Mouse (Mus musculus) inflammation-experienced regulatory T-cells, adult 16 weeks (primary cell): ENCODE results near the gene Plp2. TPM values are rescaled to one million over a fixed set of nuclear protein-coding genes. Genes with fewer than 3 reads are reported as not detected.

Source experiments
- polyA plus RNA-seq: library from polyadenylated mRNA; unstranded; fragments of 100-300 nt; shearing (Covaris generic); gene quantifications from one replicate; pipeline ENCODE4 v1.2.1, GENCODE M21; 2017

Plp2 gene
- 122 TPM for polyA plus RNA-seq

GRCm38 (mm10) chrX:7670921-7671623 is at the start of gene Plp2:
Gene Plp2, minus strand, starts transcription at chrX:7671390.

DNA sequence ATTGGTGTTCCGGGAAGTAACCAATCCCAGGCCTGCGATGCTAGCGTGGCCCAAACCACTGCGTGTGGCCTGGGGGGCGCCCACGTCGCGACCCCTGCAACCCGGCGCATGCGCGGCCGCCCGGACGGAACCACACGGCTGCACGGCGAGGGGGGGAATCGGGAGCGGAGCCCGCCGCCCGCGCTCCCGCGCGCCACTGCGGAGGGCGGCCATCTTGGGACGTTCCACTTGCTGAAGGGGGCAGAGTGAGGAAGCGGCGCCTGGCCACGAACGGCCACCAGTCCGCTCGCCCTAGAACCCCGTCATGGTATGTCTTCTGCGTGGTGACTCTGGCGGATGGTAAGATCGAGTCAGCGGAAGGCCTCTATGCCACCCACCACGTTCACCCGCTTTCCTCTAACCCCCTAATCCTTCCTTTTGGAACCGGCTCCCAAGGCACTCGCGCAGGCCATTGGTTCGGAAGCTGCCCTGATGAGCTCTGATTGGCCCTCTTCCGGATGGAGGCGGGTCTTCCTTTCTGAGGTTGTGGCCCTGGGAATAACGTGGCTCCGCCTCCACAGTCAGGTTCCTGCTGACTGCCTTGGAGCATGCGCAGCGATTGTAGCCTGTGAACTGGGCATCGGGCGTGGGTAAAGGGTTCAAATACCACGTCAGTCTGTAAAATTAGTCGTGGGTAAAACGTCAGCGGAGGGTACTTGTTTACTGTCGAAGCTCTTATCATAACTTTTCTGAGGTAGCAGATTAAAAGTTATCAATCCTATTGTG is 43.1 kb upstream of the Plp2 start, which contains the start of gene Wdr45:
Gene Wdr45, plus strand, starts transcription at position 199 of the 765 bp plus-strand sequence.

DNA sequence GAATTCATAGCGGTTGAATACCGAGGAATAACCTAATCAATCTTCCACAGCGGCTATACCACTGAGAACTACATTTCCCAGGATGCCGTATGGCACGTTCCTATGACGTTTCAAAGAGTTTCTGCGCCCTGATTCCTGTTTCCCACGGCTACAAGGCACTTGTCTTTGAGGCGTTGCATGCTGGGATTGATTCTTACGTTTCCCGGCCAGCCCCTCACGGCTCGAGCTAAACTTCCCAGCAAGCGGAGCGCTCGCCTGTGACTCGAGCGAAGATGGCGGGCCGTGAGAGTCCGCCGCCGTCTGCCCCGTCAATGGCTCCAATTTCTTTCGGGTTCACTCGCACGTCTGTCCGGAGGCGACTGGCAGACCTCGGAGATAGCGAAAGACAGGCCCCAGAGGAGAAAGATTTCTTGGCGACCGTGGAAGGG is 25.8 kb upstream of the Plp2 start, which contains the start of gene Gpkow:
Gene Gpkow, plus strand, starts transcription at position 178 of the 428 bp plus-strand sequence.

GRCm38 (mm10) chrX:7680864-7681263 is 9.7 kb upstream of the Plp2 start, which contains the start of gene Magix:
Gene Magix, minus strand, starts transcription at chrX:7681251.

DNA sequence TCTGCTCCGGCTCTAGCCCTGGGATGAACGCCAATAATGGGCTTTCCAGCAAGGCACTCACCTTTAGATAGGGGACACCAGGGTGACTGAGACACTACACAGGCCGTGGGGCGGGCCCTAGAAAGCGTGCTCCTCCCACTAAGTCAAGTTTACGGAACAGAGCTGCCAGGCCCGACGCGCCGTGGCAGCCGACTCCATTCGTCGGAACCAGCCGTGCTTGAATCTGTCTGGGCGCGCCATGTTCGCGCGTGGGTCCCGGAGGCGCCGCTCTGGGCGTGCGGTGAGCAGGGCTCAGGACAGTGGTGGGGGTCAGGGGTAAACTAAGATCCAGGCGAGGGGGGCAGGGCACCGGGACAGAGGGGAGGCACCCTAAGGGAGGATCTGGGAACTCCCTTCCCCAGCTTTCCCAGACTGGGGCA is 14.0 kb downstream of the Plp2 start, which contains the start of gene Prickle3:
Gene Prickle3, plus strand, starts transcription at position 40 of the 419 bp plus-strand sequence.

DNA sequence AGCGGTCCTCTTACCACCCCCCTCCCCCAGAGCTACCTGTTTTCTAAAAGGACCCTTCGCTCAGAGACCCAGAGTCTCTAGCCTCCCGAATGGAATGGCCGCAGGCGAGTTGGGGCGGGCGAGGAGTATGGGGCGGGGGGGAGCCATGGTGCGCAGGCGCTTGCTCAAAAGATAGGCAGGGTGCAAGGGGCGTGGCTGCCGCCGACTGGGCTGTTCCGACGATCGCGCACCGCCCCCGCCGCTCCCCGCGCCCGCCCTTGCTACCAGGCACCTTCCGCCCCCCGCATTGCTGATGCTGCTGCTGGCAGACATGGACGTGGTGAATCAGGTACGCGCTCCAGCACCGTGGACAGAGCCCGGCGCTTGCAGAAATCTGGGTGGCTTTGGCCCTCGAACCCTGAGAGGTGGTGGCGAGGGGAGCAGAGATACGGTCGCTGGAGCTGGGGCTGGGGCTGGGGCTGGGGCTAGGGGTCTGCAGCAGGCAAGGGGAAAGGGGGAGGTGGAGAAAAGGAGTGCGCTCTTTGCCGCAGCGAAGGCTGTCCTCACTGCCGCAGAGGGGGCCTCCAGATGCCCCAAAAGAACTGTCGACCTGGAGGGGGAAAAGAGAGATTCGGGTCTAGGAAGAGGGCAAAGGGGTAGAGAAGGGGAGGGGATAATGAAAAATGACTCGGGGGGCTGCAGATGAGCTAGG is 32.6 kb downstream of the Plp2 start, which contains the start of gene Syp:
Gene Syp, plus strand, starts transcription at position 71 of the 691 bp plus-strand sequence.

Other genes starting within 250 kb of the Plp2 start
- gene Foxp3, start 97.7 kb downstream of the Plp2 start, polyA plus RNA-seq: 94.7 TPM
- 9.1 TPM for gene Ppp1r3f, start 97.1 kb downstream of the Plp2 start, polyA plus RNA-seq
- 30.6 TPM for gene Ccdc22, start 65.9 kb downstream of the Plp2 start, polyA plus RNA-seq
- not detected for gene Cacna1f, start 64.3 kb downstream of the Plp2 start, polyA plus RNA-seq
- gene Syp, start 32.9 kb downstream of the Plp2 start, polyA plus RNA-seq: 18.7 TPM
- gene Prickle3, start 14.1 kb downstream of the Plp2 start, polyA plus RNA-seq: 43.5 TPM
- not detected for gene Magix, start 9.9 kb upstream of the Plp2 start, polyA plus RNA-seq
- 87.5 TPM for gene Gpkow, start 25.7 kb upstream of the Plp2 start, polyA plus RNA-seq
- 79.9 TPM for gene Wdr45, start 42.9 kb upstream of the Plp2 start, polyA plus RNA-seq
- not detected for gene Gm45208, start 50.9 kb upstream of the Plp2 start, polyA plus RNA-seq
- 40.0 TPM for gene Praf2, start 57.0 kb upstream of the Plp2 start, polyA plus RNA-seq
- gene Ccdc120, start 79.5 kb upstream of the Plp2 start, polyA plus RNA-seq: 0.29 TPM
- 55.8 TPM for gene Tfe3, start 91.2 kb upstream of the Plp2 start, polyA plus RNA-seq
- gene Gripap1, start 118.4 kb upstream of the Plp2 start, polyA plus RNA-seq: 120 TPM
- 1.6 TPM for gene Kcnd1, start 150.9 kb upstream of the Plp2 start, polyA plus RNA-seq
- 22.0 TPM for gene Otud5, start 170.0 kb upstream of the Plp2 start, polyA plus RNA-seq
- gene Pim2, start 206.9 kb upstream of the Plp2 start, polyA plus RNA-seq: 85.7 TPM
- gene Slc35a2, start 212.6 kb upstream of the Plp2 start, polyA plus RNA-seq: 44.9 TPM
- gene Pqbp1, start 227.9 kb upstream of the Plp2 start, polyA plus RNA-seq: 158 TPM
- gene Timm17b, start 228.0 kb upstream of the Plp2 start, polyA plus RNA-seq: 162 TPM
- not detected for gene Gm10491, start 236.4 kb upstream of the Plp2 start, polyA plus RNA-seq
- gene Gm10490, start 238.2 kb upstream of the Plp2 start, polyA plus RNA-seq: not detected
- gene Pcsk1n, start 248.4 kb upstream of the Plp2 start, polyA plus RNA-seq: not detected